ENCODE assay signal across 24 mouse cellular contexts in genomic region chr7:105432058-105432457, GRCm38 (mm10). TPM values are rescaled to one million over a fixed set of nuclear protein-coding genes. Genes with fewer than 3 reads are reported as not detected.
"Had no signal": no experiment of that assay in that cellular context is flagged by ENCODE, and none has a peak within 500 bp of the region (broad histone marks: within the 10 kb centered on the region; RNA-seq: fewer than 3 reads in every experiment).

No protein-coding gene starts in this region.

- H3K4me3 ChIP-seq: liver, embryonic 13.5 days had no signal

- H3K36me3 ChIP-seq: liver, embryonic 13.5 days had no signal

- ATAC-seq: intestine, postnatal 0 days had no signal

- H3K4me1 ChIP-seq: liver, embryonic 13.5 days had no signal

- H3K27ac ChIP-seq: liver, embryonic 13.5 days; stomach, postnatal 0 days had no signal

- DNase-seq: kidney, adult 9 months; kidney, postnatal 4 days; liver, embryonic 13.5 days; lung, adult 2 months; lung, postnatal 14 days; lung, postnatal 4 days; midbrain, embryonic 14.5 days; right cerebral cortex, adult 18-20 months; right cerebral cortex, postnatal 14 days; right cerebral cortex, postnatal 4 days; thymus, adult 2 months; thymus, postnatal 14 days; thymus, postnatal 4 days had no signal

- H3K9ac ChIP-seq: liver, embryonic 13.5 days had no signal

- H3K4me2 ChIP-seq: liver, embryonic 13.5 days; midbrain, embryonic 11.5 days had no signal

RNA-seq across cellular contexts. Expression of gene Cckbr, which starts 6.5 kb away (rescaled TPM):
- polyA plus RNA-seq: limb, embryonic 11.5 days; liver, adult 2 months; liver, embryonic 13.5 days; liver, embryonic 16.5 days; lung, adult 2 months; neural tube, embryonic 11.5 days had no signal

RNA-seq across cellular contexts. Expression of gene Cnga4, which starts 27.7 kb away (rescaled TPM):
- polyA plus RNA-seq: intestine, postnatal 0 days; limb, embryonic 11.5 days; liver, embryonic 13.5 days; liver, embryonic 16.5 days; lung, embryonic 16.5 days; midbrain, embryonic 11.5 days; neural tube, embryonic 11.5 days; neural tube, embryonic 14.5 days; stomach, embryonic 14.5 days; stomach, postnatal 0 days had no signal

RNA-seq across cellular contexts. Expression of gene Gm5901, which starts 57.2 kb away (rescaled TPM):
- polyA plus RNA-seq: intestine, postnatal 0 days; limb, embryonic 11.5 days; limb, embryonic 14.5 days; liver, adult 2 months; liver, embryonic 13.5 days; liver, embryonic 16.5 days; lung, adult 2 months; lung, embryonic 16.5 days; midbrain, embryonic 11.5 days; midbrain, embryonic 14.5 days; neural tube, embryonic 11.5 days; neural tube, embryonic 14.5 days; stomach, embryonic 14.5 days; stomach, postnatal 0 days had no signal
